Mouse (Mus musculus): ENCODE data around the gene Nid2. TPM values are rescaled to one million over a fixed set of nuclear protein-coding genes. Genes with fewer than 3 reads are reported as not detected.

Gene Nid2
- polyA plus RNA-seq, 1 experiment from 2014 or later, result 37.9 TPM

DNA sequence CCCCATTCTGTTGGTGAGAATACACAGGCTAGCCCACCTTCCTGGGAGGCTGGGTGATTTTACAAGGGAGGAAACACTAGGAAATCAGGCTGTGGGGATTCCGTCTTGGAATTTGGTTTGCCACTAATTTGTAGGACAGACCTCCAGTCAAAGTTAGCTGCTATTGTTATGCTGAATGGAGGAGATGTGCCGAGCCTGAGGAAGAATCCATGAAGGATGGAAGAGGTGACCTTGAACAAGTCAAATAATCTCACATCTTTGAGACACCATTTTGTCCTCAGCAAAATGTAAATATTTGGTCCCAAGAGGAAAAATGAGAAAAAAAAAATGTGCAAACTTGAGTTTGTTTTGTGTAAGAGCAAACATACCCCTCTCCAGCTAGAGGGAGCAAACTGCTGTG, 1.3 kb upstream of the Nid2 start:
- WGBS, result 47% methylated on average over 2 of the region's 2 CpGs
- Histone ChIP-seq H3K36me3 (no peaks in the 10 kb centered on the region), H3K4me1 (peaks cover 26% of the 10 kb centered on the region), H3K27me3 (replicated peaks) (peaks cover 33% of the 10 kb centered on the region), H3K9ac (replicated peaks) (no peak overlapping the region), H3K4me3 (replicated peaks) (no peak overlapping the region), H3K9me3 (replicated peaks) (no peaks in the 10 kb centered on the region), H3K4me2 (no peak overlapping the region), H3K27ac (replicated peaks) (no peak overlapping the region)
- no peak for ATAC-seq (ENCODE audit: low FRiP score)

- Histone ChIP-seq H3K9me3 (replicated peaks) (no peaks in the 10 kb centered on the region), H3K4me1 (peaks cover 26% of the 10 kb centered on the region), H3K27ac (replicated peaks) (0 out of 2 replicates have a peak overlapping the region, but pooled peaks have one; percentile 41), H3K9ac (replicated peaks) (peak overlapping the region; percentile 34; the same call in 1 of the 2 replicates), H3K36me3 (no peaks in the 10 kb centered on the region), H3K4me2 (peak overlapping the region; percentile 83), H3K4me3 (replicated peaks) (peak overlapping the region; percentile 51), H3K27me3 (replicated peaks) (peaks cover 33% of the 10 kb centered on the region)
- peak; percentile 69 for ATAC-seq (ENCODE audit: low FRiP score)
- 2% methylated on average over 26 of the region's 26 CpGs for WGBS
Observed at GRCm38 (mm10) chr14:19750411-19751024, 547 bp upstream of the Nid2 start.

- peaks cover 31% of the 10 kb centered on the region for H3K27me3 ChIP-seq (replicated peaks)
- H3K4me3 ChIP-seq (replicated peaks), result peak overlapping the region; percentile 51
- no peak overlapping the region for H3K27ac ChIP-seq (replicated peaks)
- 2% methylated on average over 21 of the region's 21 CpGs for WGBS
- H3K9ac ChIP-seq (replicated peaks), result no peak overlapping the region
- no peaks in the 10 kb centered on the region for H3K9me3 ChIP-seq (replicated peaks)
- H3K4me2 ChIP-seq, result peak overlapping the region; percentile 83
- no peaks in the 10 kb centered on the region for H3K36me3 ChIP-seq
- H3K4me1 ChIP-seq, result peaks cover 26% of the 10 kb centered on the region
- no peak for ATAC-seq (ENCODE audit: low FRiP score)
Observed at GRCm38 (mm10) chr14:19752276-19752675, 1.2 kb downstream of the Nid2 start.

DNA sequence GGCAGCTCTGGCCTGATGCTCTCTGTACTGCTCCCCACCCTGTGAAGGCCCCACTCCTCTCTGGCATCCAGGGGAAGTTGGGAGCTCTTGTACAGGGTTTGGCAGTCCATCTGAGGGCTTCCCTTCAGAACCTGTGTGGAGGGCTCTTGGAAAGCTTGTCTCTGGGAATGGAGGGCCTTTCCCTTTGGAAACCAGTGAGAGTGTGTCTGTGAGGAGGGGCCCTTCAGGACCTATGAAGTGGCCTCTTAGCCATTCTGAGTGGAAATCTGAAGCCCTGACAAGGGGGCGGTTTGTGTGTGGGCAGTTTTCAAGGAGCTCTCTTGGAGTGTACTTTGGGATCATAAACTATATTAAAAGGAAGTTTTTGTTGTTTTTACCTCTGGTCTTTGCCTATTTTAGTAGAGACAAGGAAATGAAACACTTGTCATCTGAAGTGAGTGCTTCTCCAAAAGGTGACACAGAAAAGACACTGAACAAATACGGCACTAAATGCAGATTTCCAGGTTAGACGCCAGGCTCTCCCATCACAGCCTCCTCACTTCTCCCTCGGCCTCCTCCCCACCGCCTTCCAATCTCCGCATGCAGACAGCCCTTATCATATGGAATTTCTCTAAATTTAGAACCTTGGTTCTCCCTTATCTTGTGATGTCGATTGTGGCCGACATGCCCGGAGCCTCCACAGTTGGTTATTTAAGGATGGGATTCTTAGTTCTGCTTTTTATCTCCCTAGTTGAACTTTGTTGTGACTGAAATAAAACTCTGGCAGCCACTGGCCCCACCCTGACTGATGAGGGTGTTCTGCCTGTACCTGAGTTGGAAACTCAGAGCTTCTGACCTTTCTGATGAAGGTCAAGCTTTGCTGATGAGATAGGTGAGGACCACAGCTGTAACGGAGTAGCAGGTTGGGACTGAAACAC, 8.5 kb downstream of the Nid2 start:
- Histone ChIP-seq H3K4me3 (replicated peaks) (no peak overlapping the region), H3K4me1 (peaks cover 9% of the 10 kb centered on the region), H3K27ac (replicated peaks) (no peak overlapping the region), H3K4me2 (no peak overlapping the region), H3K36me3 (no peaks in the 10 kb centered on the region), H3K9me3 (replicated peaks) (no peaks in the 10 kb centered on the region), H3K27me3 (replicated peaks) (no peaks in the 10 kb centered on the region), H3K9ac (replicated peaks) (no peak overlapping the region)
- 93% methylated on average over 10 of the region's 10 CpGs for WGBS
- no peak for ATAC-seq (ENCODE audit: low FRiP score)

- ATAC-seq (ENCODE audit: low FRiP score), result no peak
- no peak overlapping the region for H3K4me2 ChIP-seq
- WGBS, result 26% methylated on average over 7 of the region's 7 CpGs
Observed at GRCm38 (mm10) chr14:19760721-19761120, 9.7 kb downstream of the Nid2 start.

GRCm38 (mm10) chr14:19762014-19762413, 10.9 kb downstream of the Nid2 start:
- Histone ChIP-seq H3K4me1 (peaks cover 13% of the 10 kb centered on the region), H3K27me3 (replicated peaks) (no peaks in the 10 kb centered on the region), H3K36me3 (no peaks in the 10 kb centered on the region), H3K4me2 (no peak overlapping the region), H3K9ac (replicated peaks) (no peak overlapping the region), H3K27ac (replicated peaks) (no peak overlapping the region), H3K4me3 (replicated peaks) (no peak overlapping the region), H3K9me3 (replicated peaks) (no peaks in the 10 kb centered on the region)
- WGBS, result 69% methylated on average over 4 of the region's 4 CpGs
- ATAC-seq (ENCODE audit: low FRiP score), result no peak

More at GRCm38 (mm10) chr14:19760721-19761120, 9.7 kb downstream of the Nid2 start:
- Histone ChIP-seq H3K27me3 (replicated peaks) (no peaks in the 10 kb centered on the region), H3K27ac (replicated peaks) (no peak overlapping the region), H3K9me3 (replicated peaks) (no peaks in the 10 kb centered on the region), H3K9ac (replicated peaks) (no peak overlapping the region), H3K4me3 (replicated peaks) (no peak overlapping the region), H3K4me1 (peaks cover 9% of the 10 kb centered on the region), H3K36me3 (no peaks in the 10 kb centered on the region)

DNA sequence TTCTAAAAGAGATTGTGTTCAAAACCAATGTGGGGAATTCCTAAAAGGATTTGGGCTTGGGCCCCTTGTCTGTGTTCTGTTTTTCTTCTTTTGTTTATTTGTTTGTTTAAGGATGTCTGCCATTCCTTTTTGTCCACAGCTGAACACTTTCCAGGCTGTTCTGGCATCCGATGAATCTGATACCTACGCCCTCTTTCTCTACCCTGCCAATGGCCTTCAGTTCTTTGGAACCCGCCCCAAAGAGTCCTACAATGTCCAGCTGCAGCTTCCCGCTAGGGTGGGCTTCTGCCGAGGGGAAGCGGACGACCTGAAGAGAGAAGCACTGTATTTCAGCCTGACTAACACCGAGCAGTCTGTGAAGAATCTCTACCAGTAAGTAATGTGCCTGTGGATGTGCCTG, 12.5 kb downstream of the Nid2 start:
- 0 out of 2 replicates have a peak overlapping the region, but pooled peaks have one; percentile 1 for H3K27ac ChIP-seq (replicated peaks)
- WGBS, result 37% methylated on average over 8 of the region's 8 CpGs
- no peak overlapping the region for H3K4me3 ChIP-seq (replicated peaks)
- no peak overlapping the region for H3K4me2 ChIP-seq
- H3K9me3 ChIP-seq (replicated peaks), result no peaks in the 10 kb centered on the region
- no peaks in the 10 kb centered on the region for H3K36me3 ChIP-seq
- H3K27me3 ChIP-seq (replicated peaks), result no peaks in the 10 kb centered on the region
- peaks cover 13% of the 10 kb centered on the region for H3K4me1 ChIP-seq
- ATAC-seq (ENCODE audit: low FRiP score), result no peak
- no peak overlapping the region for H3K9ac ChIP-seq (replicated peaks)

GRCm38 (mm10) chr14:19764331-19764730, 13.3 kb downstream of the Nid2 start:
- H3K4me3 ChIP-seq (replicated peaks), result no peak overlapping the region
- H3K4me1 ChIP-seq, result peaks cover 13% of the 10 kb centered on the region

GRCm38 (mm10) chr14:19765539-19766379, 14.7 kb downstream of the Nid2 start:
- no peaks in the 10 kb centered on the region for H3K36me3 ChIP-seq
- no peak overlapping the region for H3K9ac ChIP-seq (replicated peaks)
- no peaks in the 10 kb centered on the region for H3K9me3 ChIP-seq (replicated peaks)
- no peak for ATAC-seq (ENCODE audit: low FRiP score)
- no peaks in the 10 kb centered on the region for H3K27me3 ChIP-seq (replicated peaks)
- H3K4me3 ChIP-seq (replicated peaks), result no peak overlapping the region
- no peak overlapping the region for H3K27ac ChIP-seq (replicated peaks)
- peaks cover 13% of the 10 kb centered on the region for H3K4me1 ChIP-seq
- WGBS, result 60% methylated on average over 9 of the region's 9 CpGs
- no peak overlapping the region for H3K4me2 ChIP-seq

More at GRCm38 (mm10) chr14:19764331-19764730, 13.3 kb downstream of the Nid2 start:
- H3K27ac ChIP-seq (replicated peaks), result no peak overlapping the region
- no peak overlapping the region for H3K9ac ChIP-seq (replicated peaks)
- no peaks in the 10 kb centered on the region for H3K9me3 ChIP-seq (replicated peaks)
- no peak overlapping the region for H3K4me2 ChIP-seq
- no peak for ATAC-seq (ENCODE audit: low FRiP score)
- 68% methylated on average over 8 of the region's 8 CpGs for WGBS
- no peaks in the 10 kb centered on the region for H3K36me3 ChIP-seq
- H3K27me3 ChIP-seq (replicated peaks), result no peaks in the 10 kb centered on the region

GRCm38 (mm10) chr14:19766380-19766649, 15.2 kb downstream of the Nid2 start:
- no peaks in the 10 kb centered on the region for H3K9me3 ChIP-seq (replicated peaks)
- H3K27me3 ChIP-seq (replicated peaks), result no peaks in the 10 kb centered on the region
- no peak overlapping the region for H3K27ac ChIP-seq (replicated peaks)
- ATAC-seq (ENCODE audit: low FRiP score), result no peak
- WGBS, result 13% methylated on average over 1 of the region's 1 CpGs
- H3K4me1 ChIP-seq, result peaks cover 13% of the 10 kb centered on the region
- no peak overlapping the region for H3K4me3 ChIP-seq (replicated peaks)
- H3K36me3 ChIP-seq, result no peaks in the 10 kb centered on the region
- H3K9ac ChIP-seq (replicated peaks), result no peak overlapping the region
- H3K4me2 ChIP-seq, result no peak overlapping the region

- H3K27ac ChIP-seq (replicated peaks), result no peak overlapping the region
- H3K27me3 ChIP-seq (replicated peaks), result no peaks in the 10 kb centered on the region
- no peaks in the 10 kb centered on the region for H3K36me3 ChIP-seq
- peaks cover 10% of the 10 kb centered on the region for H3K4me1 ChIP-seq
- no peak overlapping the region for H3K9ac ChIP-seq (replicated peaks)
- no peaks in the 10 kb centered on the region for H3K9me3 ChIP-seq (replicated peaks)
- H3K4me3 ChIP-seq (replicated peaks), result no peak overlapping the region
- no peak overlapping the region for H3K4me2 ChIP-seq
- no peak for ATAC-seq (ENCODE audit: low FRiP score)
- WGBS, result 93% methylated on average over 6 of the region's 6 CpGs
Observed at GRCm38 (mm10) chr14:19768648-19769047, 17.6 kb downstream of the Nid2 start.
